8 mouse cellular contexts compared by ENCODE assay signal in genomic region chr11:58978706-58979030, GRCm38 (mm10). TPM values are rescaled to one million over a fixed set of nuclear protein-coding genes. Genes with fewer than 3 reads are reported as not detected.
A peak's percentile ranks its signal among the peaks of the same experiment; 100 is the strongest.
DNase-seq lines count a peak whose midpoint lies in the region; ATAC-seq and TF ChIP-seq lines count a peak whose summit lies in the region.

No protein-coding gene starts in this region.

- peaks cover 22% of the 10 kb centered on the region for H3K4me1 ChIP-seq in kidney, embryonic 14.5 days (ENCODE audit: control insufficient read depth, insufficient read depth, low read length)
- H3K4me1 ChIP-seq in embryonic facial prominence, embryonic 10.5 days, result peaks cover 48% of the 10 kb centered on the region
- H3K4me1 ChIP-seq in intestine, embryonic 16.5 days (ENCODE audit: control insufficient read depth, insufficient read depth, low read length), result peaks cover 32% of the 10 kb centered on the region

- 3% methylated on average over 5 of the region's 5 CpGs for WGBS in kidney, embryonic 14.5 days
- WGBS in embryonic facial prominence, embryonic 10.5 days, result 3% methylated on average over 5 of the region's 5 CpGs
- 2% methylated on average over 5 of the region's 5 CpGs for WGBS in intestine, embryonic 16.5 days

- DNase-seq in kidney, postnatal 4 days, result no peak
- no peak for DNase-seq in embryonic facial prominence, embryonic 10.5 days (ENCODE audit: low spot score)
- DNase-seq in embryo, embryonic 10 days (ENCODE audit: low spot score), result no peak
- DNase-seq in testis, postnatal 14 days (ENCODE audit: low spot score), result no peak

- no peak for ATAC-seq in kidney, embryonic 14.5 days (ENCODE audit: low FRiP score, low TSS enrichment)
- no peak for ATAC-seq in intestine, embryonic 16.5 days
- ATAC-seq in monocyte, adult 5-6 weeks (replicated peaks; ENCODE audit: insufficient number of reproducible peaks, low FRiP score, low TSS enrichment, poor library complexity, severe bottlenecking), result no peak

- H3K4me2 ChIP-seq in kidney, embryonic 14.5 days (replicated peaks; ENCODE audit: low read depth, low read length), result peak overlapping the region; percentile 78
- peak overlapping the region; percentile 93 for H3K4me2 ChIP-seq in intestine, embryonic 16.5 days (ENCODE audit: low read depth, low read length)
- H3K4me2 ChIP-seq in myocyte (ENCODE audit: low read depth), result peak overlapping the region; percentile 79

- H3K79me2 ChIP-seq in myocyte (ENCODE audit: control insufficient read depth, insufficient read depth), result peaks cover 51% of the 10 kb centered on the region

- no peak for TF ChIP-seq POLR2A in myocyte (IDR thresholded peaks at IDR 0.05; ENCODE audit: insufficient read length, low read depth)

- peak overlapping the region; percentile 84 for H3K9ac ChIP-seq in kidney, embryonic 14.5 days (ENCODE audit: low read depth, low read length)
- H3K9ac ChIP-seq in intestine, embryonic 16.5 days (ENCODE audit: low read depth, low read length), result peak overlapping the region; percentile 93

- peak overlapping the region; percentile 87 for H3K4me3 ChIP-seq in kidney, embryonic 14.5 days (ENCODE audit: low read length)
- peak overlapping the region; percentile 93 for H3K4me3 ChIP-seq in embryonic facial prominence, embryonic 10.5 days
- peak overlapping the region; percentile 98 for H3K4me3 ChIP-seq in intestine, embryonic 16.5 days (ENCODE audit: low read length)
- H3K4me3 ChIP-seq in myocyte, result peak overlapping the region; percentile 99

- H3K36me3 ChIP-seq in kidney, embryonic 14.5 days (ENCODE audit: control insufficient read depth, insufficient read depth, low read length), result peaks cover 19% of the 10 kb centered on the region
- peaks cover 47% of the 10 kb centered on the region for H3K36me3 ChIP-seq in embryonic facial prominence, embryonic 10.5 days (replicated peaks)
- H3K36me3 ChIP-seq in intestine, embryonic 16.5 days (ENCODE audit: control insufficient read depth, insufficient read depth, low read length), result peaks cover 7% of the 10 kb centered on the region; the same call in 1 of the 2 replicates
- peaks cover 8% of the 10 kb centered on the region for H3K36me3 ChIP-seq in myocyte (ENCODE audit: control insufficient read depth, insufficient read depth)

- peak overlapping the region; percentile 25 for H3ac ChIP-seq in myocyte (ENCODE audit: control insufficient read depth, insufficient read length)

- no peaks in the 10 kb centered on the region for H3K9me3 ChIP-seq in kidney, embryonic 14.5 days (ENCODE audit: control insufficient read depth, low read length)
- no peaks in the 10 kb centered on the region for H3K9me3 ChIP-seq in embryonic facial prominence, embryonic 10.5 days
- H3K9me3 ChIP-seq in intestine, embryonic 16.5 days (ENCODE audit: control insufficient read depth, low read length), result no peaks in the 10 kb centered on the region

- no peaks in the 10 kb centered on the region for H3K27me3 ChIP-seq in kidney, embryonic 14.5 days (ENCODE audit: control insufficient read depth, insufficient read depth, low read length)
- H3K27me3 ChIP-seq in embryonic facial prominence, embryonic 10.5 days (replicated peaks; ENCODE audit: low read depth, poor library complexity, severe bottlenecking), result no peaks in the 10 kb centered on the region
- no peaks in the 10 kb centered on the region for H3K27me3 ChIP-seq in intestine, embryonic 16.5 days (replicated peaks; ENCODE audit: control insufficient read depth, insufficient read depth, low read length)
- H3K27me3 ChIP-seq in myocyte (ENCODE audit: control insufficient read depth, insufficient read depth, insufficient read length), result no peaks in the 10 kb centered on the region

- no peak overlapping the region for H3K27ac ChIP-seq in kidney, embryonic 14.5 days (ENCODE audit: low read depth, low read length)
- peak overlapping the region; percentile 86 for H3K27ac ChIP-seq in embryonic facial prominence, embryonic 10.5 days (replicated peaks)
- H3K27ac ChIP-seq in intestine, embryonic 16.5 days (ENCODE audit: low read length), result peak overlapping the region; percentile 81; the same call in 1 of the 2 replicates

TF ChIP-seq in myocyte, 11 proteins besides CTCF, POLR2A, EP300 and RAD21:
- no peak for TF ChIP-seq MYOD1 (IDR thresholded peaks at IDR 0.05; ENCODE audit: control insufficient read depth in 1 of 3, insufficient read length in 2 of 3, low read depth in 2 of 3)

RNA-seq across cellular contexts. Expression of gene Trim11, which starts 0.8 kb away (rescaled TPM):
- polyA plus RNA-seq in kidney, embryonic 14.5 days (2014; fragmentation: Nextera tagmentation; extraction: Ambion mirVana), result 16.7 and 19.8 TPM in 2 replicates
- polyA plus RNA-seq in embryonic facial prominence, embryonic 10.5 days (2016; fragmentation: Nextera tagmentation; extraction: Ambion mirVana), result 19.0 and 19.1 TPM in 2 replicates
- 17.0 and 17.5 TPM in 2 replicates for polyA plus RNA-seq in intestine, embryonic 16.5 days (2015; fragmentation: Nextera tagmentation; extraction: Ambion mirVana)
- polyA plus RNA-seq in myocyte (2012; fragmentation: generic; extraction: Trizol), result 19.3 TPM
- 32.0 to 47.3 TPM (median 32.7 TPM) in 3 replicates for total RNA-seq in monocyte, adult 5-6 weeks (2017)

RNA-seq across cellular contexts. Expression of gene Hist3h2a, which starts 24.2 kb away (rescaled TPM):
- 31.8 and 32.7 TPM in 2 replicates for polyA plus RNA-seq in kidney, embryonic 14.5 days (2014; fragmentation: Nextera tagmentation; extraction: Ambion mirVana)
- polyA plus RNA-seq in embryonic facial prominence, embryonic 10.5 days (2016; fragmentation: Nextera tagmentation; extraction: Ambion mirVana), result 17.8 and 19.0 TPM in 2 replicates
- 28.5 and 31.6 TPM in 2 replicates for polyA plus RNA-seq in intestine, embryonic 16.5 days (2015; fragmentation: Nextera tagmentation; extraction: Ambion mirVana)
- 24.4 TPM for polyA plus RNA-seq in myocyte (2012; fragmentation: generic; extraction: Trizol)
- 35.6 to 52.4 TPM (median 42.1 TPM) in 3 replicates for total RNA-seq in monocyte, adult 5-6 weeks (2017)

RNA-seq across cellular contexts. Expression of gene Trim17, which starts 24.2 kb away (rescaled TPM):
- 0.63 and 0.65 TPM in 2 replicates for polyA plus RNA-seq in kidney, embryonic 14.5 days (2014; fragmentation: Nextera tagmentation; extraction: Ambion mirVana)
- polyA plus RNA-seq in embryonic facial prominence, embryonic 10.5 days (2016; fragmentation: Nextera tagmentation; extraction: Ambion mirVana), result 0.19 and 0.40 TPM in 2 replicates
- polyA plus RNA-seq in intestine, embryonic 16.5 days (2015; fragmentation: Nextera tagmentation; extraction: Ambion mirVana), result 0.15 and 0.35 TPM in 2 replicates
- 0.64 TPM for polyA plus RNA-seq in myocyte (2012; fragmentation: generic; extraction: Trizol)
- 0.29 TPM in 1 of 3 replicates, not detected in the others for total RNA-seq in monocyte, adult 5-6 weeks (2017)

RNA-seq across cellular contexts. Expression of gene Hist3h2ba, which starts 29.9 kb away (rescaled TPM):
- polyA plus RNA-seq in kidney, embryonic 14.5 days (2014; fragmentation: Nextera tagmentation; extraction: Ambion mirVana), result 29.9 and 146 TPM in 2 replicates
- polyA plus RNA-seq in embryonic facial prominence, embryonic 10.5 days (2016; fragmentation: Nextera tagmentation; extraction: Ambion mirVana), result 23.0 and 25.0 TPM in 2 replicates
- polyA plus RNA-seq in intestine, embryonic 16.5 days (2015; fragmentation: Nextera tagmentation; extraction: Ambion mirVana), result 34.7 and 40.9 TPM in 2 replicates
- polyA plus RNA-seq in myocyte (2012; fragmentation: generic; extraction: Trizol), result 0.88 TPM
- 1.7 TPM in 2 of 3 replicates, not detected in the other for total RNA-seq in monocyte, adult 5-6 weeks (2017)

RNA-seq across cellular contexts. Expression of gene Rnf187, which starts 40.0 kb away (rescaled TPM):
- 229 and 304 TPM in 2 replicates for polyA plus RNA-seq in kidney, embryonic 14.5 days (2014; fragmentation: Nextera tagmentation; extraction: Ambion mirVana)
- polyA plus RNA-seq in embryonic facial prominence, embryonic 10.5 days (2016; fragmentation: Nextera tagmentation; extraction: Ambion mirVana), result 255 and 258 TPM in 2 replicates
- polyA plus RNA-seq in intestine, embryonic 16.5 days (2015; fragmentation: Nextera tagmentation; extraction: Ambion mirVana), result 131 and 138 TPM in 2 replicates
- polyA plus RNA-seq in myocyte (2012; fragmentation: generic; extraction: Trizol), result 197 TPM
- total RNA-seq in monocyte, adult 5-6 weeks (2017), result 42.2 to 79.7 TPM (median 47.8 TPM) in 3 replicates
